Mouse (Mus musculus): ENCODE results near the gene Crybg3. TPM values are rescaled to one million over a fixed set of nuclear protein-coding genes. Genes with fewer than 3 reads are reported as not detected.

The Crybg3 gene
- polyA plus RNA-seq, 1 experiment = 11.8 TPM

- no peak overlapping the region for H3K4me3 ChIP-seq (ENCODE audit: low read depth, low read length)
- TF ChIP-seq EP300 (IDR thresholded peaks at IDR 0.05; ENCODE audit: insufficient read depth, low read depth, low read length) (no peak), POLR2A (IDR thresholded peaks at IDR 0.05; ENCODE audit: insufficient read depth, low read length) (no peak), CTCF (IDR thresholded peaks at IDR 0.05; ENCODE audit: low read depth, low read length) (no peak)
Observed at GRCm38 (mm10) chr16:59587816-59588215, 13.0 kb downstream of the Crybg3 start.

DNA sequence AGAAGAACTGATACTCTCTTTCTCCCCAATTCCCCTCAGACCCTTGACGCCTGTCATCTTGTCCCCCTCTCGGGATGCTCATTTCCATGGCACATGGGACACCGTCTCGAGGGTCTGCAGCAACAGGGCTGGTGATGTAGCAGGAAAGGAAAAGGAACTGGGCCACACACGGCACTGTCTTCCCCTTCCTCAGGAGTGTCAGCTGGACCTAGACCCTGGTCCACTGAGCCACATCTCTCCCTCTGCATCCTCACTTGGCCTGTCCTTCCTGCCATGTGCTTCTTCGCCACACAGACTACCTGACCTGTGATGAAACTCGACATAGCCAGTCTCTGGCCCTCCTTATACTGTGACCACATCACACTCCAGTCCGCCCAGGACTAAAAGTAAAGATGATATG lies 13.9 kb downstream of the Crybg3 start:
- TF ChIP-seq POLR2A (IDR thresholded peaks at IDR 0.05; ENCODE audit: insufficient read depth, low read length) (no peak), CTCF (IDR thresholded peaks at IDR 0.05; ENCODE audit: low read depth, low read length) (no peak), EP300 (IDR thresholded peaks at IDR 0.05; ENCODE audit: insufficient read depth, low read depth, low read length) (no peak)
- H3K27me3 ChIP-seq (ENCODE audit: control insufficient read depth, insufficient read depth, low read length, poor library complexity, severe bottlenecking) = no peaks in the 10 kb centered on the region
- no peak overlapping the region for H3K4me3 ChIP-seq (ENCODE audit: low read depth, low read length)

More at GRCm38 (mm10) chr16:59587816-59588215, 13.0 kb downstream of the Crybg3 start:
- H3K27me3 ChIP-seq (ENCODE audit: control insufficient read depth, insufficient read depth, low read length, poor library complexity, severe bottlenecking) = no peaks in the 10 kb centered on the region
- H3K9me3 ChIP-seq (replicated peaks; ENCODE audit: control insufficient read depth, insufficient read depth, low read length, poor library complexity, severe bottlenecking) = no peaks in the 10 kb centered on the region
- H3K4me1 ChIP-seq (ENCODE audit: control insufficient read depth, insufficient read depth, low read length) = no peaks in the 10 kb centered on the region
- no peak overlapping the region for H3K9ac ChIP-seq (ENCODE audit: low read depth, poor library complexity, severe bottlenecking)
- H3K27ac ChIP-seq (ENCODE audit: insufficient read depth, low read length) = no peak overlapping the region
- H3K36me3 ChIP-seq (ENCODE audit: control insufficient read depth, insufficient read depth, low read length, poor library complexity, severe bottlenecking) = no peaks in the 10 kb centered on the region

DNA sequence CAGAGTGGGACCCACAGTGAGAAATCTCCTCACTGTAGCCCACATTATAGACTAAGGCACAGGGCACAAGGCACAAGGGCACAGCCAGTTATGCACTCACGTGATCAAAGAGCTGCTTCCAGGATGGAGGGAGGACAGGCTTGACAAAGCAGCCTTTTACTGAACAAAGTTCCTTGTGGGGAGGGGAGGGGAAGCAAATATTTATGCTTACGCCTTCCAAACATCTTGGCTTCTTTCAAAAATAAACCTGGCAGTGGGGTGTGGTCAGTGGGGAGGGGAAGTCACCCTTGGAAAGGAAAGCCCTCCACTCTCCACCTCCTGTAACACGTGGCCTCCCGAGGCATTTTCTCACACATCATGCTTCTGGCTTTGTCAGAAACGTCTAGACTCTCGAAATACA lies 14.5 kb downstream of the Crybg3 start:
- Histone ChIP-seq H3K27me3 (ENCODE audit: control insufficient read depth, insufficient read depth, low read length, poor library complexity, severe bottlenecking) (no peaks in the 10 kb centered on the region), H3K36me3 (ENCODE audit: control insufficient read depth, insufficient read depth, low read length, poor library complexity, severe bottlenecking) (no peaks in the 10 kb centered on the region), H3K27ac (ENCODE audit: insufficient read depth, low read length) (no peak overlapping the region), H3K9ac (ENCODE audit: low read depth, poor library complexity, severe bottlenecking) (no peak overlapping the region), H3K4me3 (ENCODE audit: low read depth, low read length) (no peak overlapping the region), H3K9me3 (replicated peaks; ENCODE audit: control insufficient read depth, insufficient read depth, low read length, poor library complexity, severe bottlenecking) (no peaks in the 10 kb centered on the region), H3K4me1 (ENCODE audit: control insufficient read depth, insufficient read depth, low read length) (no peaks in the 10 kb centered on the region)
- no peak for TF ChIP-seq EP300 (IDR thresholded peaks at IDR 0.05; ENCODE audit: insufficient read depth, low read depth, low read length)
- TF ChIP-seq POLR2A (IDR thresholded peaks at IDR 0.05; ENCODE audit: insufficient read depth, low read length) = no peak
- TF ChIP-seq CTCF (IDR thresholded peaks at IDR 0.05; ENCODE audit: low read depth, low read length) = no peak

More for the DNA sequence above, 13.9 kb downstream of the Crybg3 start:
- H3K9ac ChIP-seq (ENCODE audit: low read depth, poor library complexity, severe bottlenecking) = no peak overlapping the region
- H3K36me3 ChIP-seq (ENCODE audit: control insufficient read depth, insufficient read depth, low read length, poor library complexity, severe bottlenecking) = no peaks in the 10 kb centered on the region
- H3K4me1 ChIP-seq (ENCODE audit: control insufficient read depth, insufficient read depth, low read length) = no peaks in the 10 kb centered on the region
- H3K27ac ChIP-seq (ENCODE audit: insufficient read depth, low read length) = no peak overlapping the region
- H3K9me3 ChIP-seq (replicated peaks; ENCODE audit: control insufficient read depth, insufficient read depth, low read length, poor library complexity, severe bottlenecking) = no peaks in the 10 kb centered on the region

DNA sequence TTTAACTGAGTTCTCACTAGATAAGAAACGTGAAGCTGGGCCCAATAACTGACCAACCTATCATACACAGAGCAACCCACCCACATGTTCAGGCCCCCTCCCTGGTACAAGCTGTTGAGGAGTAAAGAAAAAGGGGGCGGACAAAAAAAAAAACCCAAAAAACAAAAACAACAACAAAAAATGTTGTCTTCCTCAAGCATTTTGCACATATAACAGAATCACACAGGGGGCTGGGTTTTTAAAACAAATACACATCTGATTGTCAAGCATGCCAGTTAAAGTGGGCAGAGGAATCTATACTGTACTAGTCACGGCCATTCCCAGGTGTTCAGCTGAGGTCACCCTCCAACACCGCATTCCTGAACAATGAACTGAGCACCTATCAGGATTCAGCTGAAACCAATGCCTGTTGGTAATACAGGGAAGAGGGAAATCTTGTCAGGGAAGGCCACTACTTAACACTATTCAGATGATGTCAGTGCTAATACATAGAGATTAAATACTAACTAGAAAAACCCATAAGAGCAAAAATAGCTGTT lies 15.0 kb downstream of the Crybg3 start:
- H3K27ac ChIP-seq (ENCODE audit: insufficient read depth, low read length) = no peak overlapping the region
- H3K27me3 ChIP-seq (ENCODE audit: control insufficient read depth, insufficient read depth, low read length, poor library complexity, severe bottlenecking) = no peaks in the 10 kb centered on the region
- no peak overlapping the region for H3K4me3 ChIP-seq (ENCODE audit: low read depth, low read length)
- TF ChIP-seq POLR2A (IDR thresholded peaks at IDR 0.05; ENCODE audit: insufficient read depth, low read length) (no peak), EP300 (IDR thresholded peaks at IDR 0.05; ENCODE audit: insufficient read depth, low read depth, low read length) (no peak), CTCF (IDR thresholded peaks at IDR 0.05; ENCODE audit: low read depth, low read length) (no peak)
- H3K9me3 ChIP-seq (replicated peaks; ENCODE audit: control insufficient read depth, insufficient read depth, low read length, poor library complexity, severe bottlenecking) = no peaks in the 10 kb centered on the region
- no peaks in the 10 kb centered on the region for H3K36me3 ChIP-seq (ENCODE audit: control insufficient read depth, insufficient read depth, low read length, poor library complexity, severe bottlenecking)
- no peak overlapping the region for H3K9ac ChIP-seq (ENCODE audit: low read depth, poor library complexity, severe bottlenecking)
- H3K4me1 ChIP-seq (ENCODE audit: control insufficient read depth, insufficient read depth, low read length) = no peaks in the 10 kb centered on the region

DNA sequence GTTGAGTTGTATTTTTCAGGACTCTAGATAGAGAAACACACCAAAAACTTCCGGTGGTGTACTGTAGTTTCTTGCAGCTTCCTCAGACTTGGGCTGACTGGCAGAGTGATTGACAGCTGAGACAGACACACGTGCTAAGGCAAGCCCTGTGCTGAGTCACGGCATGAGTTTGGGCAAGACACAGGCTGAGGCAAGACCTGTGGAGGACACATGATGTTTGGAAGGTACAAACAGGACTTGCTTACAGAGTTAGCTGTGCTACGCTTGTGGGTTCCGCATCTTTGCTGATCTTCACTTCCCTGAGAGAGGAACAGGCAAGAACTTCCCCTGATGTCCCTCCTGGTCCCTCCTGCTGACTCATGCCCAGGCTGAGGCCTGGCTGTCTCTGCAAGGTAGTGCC lies 17.3 kb downstream of the Crybg3 start:
- TF ChIP-seq POLR2A (IDR thresholded peaks at IDR 0.05; ENCODE audit: insufficient read depth, low read length) = no peak
- no peak for TF ChIP-seq EP300 (IDR thresholded peaks at IDR 0.05; ENCODE audit: insufficient read depth, low read depth, low read length)
- TF ChIP-seq CTCF (IDR thresholded peaks at IDR 0.05; ENCODE audit: low read depth, low read length) = no peak
- no peak overlapping the region for H3K27ac ChIP-seq (ENCODE audit: insufficient read depth, low read length)
- H3K9me3 ChIP-seq (replicated peaks; ENCODE audit: control insufficient read depth, insufficient read depth, low read length, poor library complexity, severe bottlenecking) = no peaks in the 10 kb centered on the region
- H3K27me3 ChIP-seq (ENCODE audit: control insufficient read depth, insufficient read depth, low read length, poor library complexity, severe bottlenecking) = no peaks in the 10 kb centered on the region
- H3K36me3 ChIP-seq (ENCODE audit: control insufficient read depth, insufficient read depth, low read length, poor library complexity, severe bottlenecking) = no peaks in the 10 kb centered on the region
- H3K4me1 ChIP-seq (ENCODE audit: control insufficient read depth, insufficient read depth, low read length) = no peaks in the 10 kb centered on the region
- no peak overlapping the region for H3K9ac ChIP-seq (ENCODE audit: low read depth, poor library complexity, severe bottlenecking)
- no peak overlapping the region for H3K4me3 ChIP-seq (ENCODE audit: low read depth, low read length)

DNA sequence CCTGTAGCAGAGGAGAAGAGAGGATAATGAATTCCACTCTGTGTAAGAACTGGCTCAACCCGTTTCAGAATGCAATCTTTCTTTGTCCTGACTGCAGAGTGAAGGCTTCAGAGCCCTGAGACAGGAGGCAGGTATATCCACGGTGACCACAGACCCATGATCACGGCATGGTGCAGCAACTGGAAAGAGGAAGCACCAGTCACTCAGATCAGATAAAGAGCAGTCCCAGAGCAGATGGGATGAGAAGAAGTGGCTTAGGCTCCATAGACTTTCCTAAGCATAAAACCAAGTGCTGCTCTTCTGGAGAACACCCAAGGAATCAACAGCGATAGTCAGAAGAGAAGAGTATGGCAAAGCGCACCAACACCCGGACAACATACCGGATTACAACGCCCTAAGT lies 21.5 kb downstream of the Crybg3 start:
- Histone ChIP-seq H3K27ac (ENCODE audit: insufficient read depth, low read length) (no peak overlapping the region), H3K4me1 (ENCODE audit: control insufficient read depth, insufficient read depth, low read length) (no peaks in the 10 kb centered on the region), H3K27me3 (ENCODE audit: control insufficient read depth, insufficient read depth, low read length, poor library complexity, severe bottlenecking) (no peaks in the 10 kb centered on the region), H3K36me3 (ENCODE audit: control insufficient read depth, insufficient read depth, low read length, poor library complexity, severe bottlenecking) (no peaks in the 10 kb centered on the region), H3K4me3 (ENCODE audit: low read depth, low read length) (no peak overlapping the region), H3K9ac (ENCODE audit: low read depth, poor library complexity, severe bottlenecking) (no peak overlapping the region), H3K9me3 (replicated peaks; ENCODE audit: control insufficient read depth, insufficient read depth, low read length, poor library complexity, severe bottlenecking) (no peaks in the 10 kb centered on the region)
- no peak for TF ChIP-seq CTCF (IDR thresholded peaks at IDR 0.05; ENCODE audit: low read depth, low read length)
- no peak for TF ChIP-seq EP300 (IDR thresholded peaks at IDR 0.05; ENCODE audit: insufficient read depth, low read depth, low read length)
- TF ChIP-seq POLR2A (IDR thresholded peaks at IDR 0.05; ENCODE audit: insufficient read depth, low read length) = no peak
